Mouse (Mus musculus): Measurements from ENCODE around the gene Aldh2. TPM values are rescaled to one million over a fixed set of nuclear protein-coding genes. Genes with fewer than 3 reads are reported as not detected.
A peak's percentile ranks its signal among the peaks of the same experiment; 100 is the strongest.
"Not testable (repeated sequence)": the region's sequence is repeated elsewhere in the genome, so short reads cannot be mapped to it uniquely, and the experiment has no call there.

The Aldh2 gene
- polyA plus RNA-seq, 1 experiment from 2014 or later = 68.4 TPM

- 85% methylated on average over 2 of the region's 2 CpGs for WGBS
- H3K4me3 ChIP-seq (ENCODE audit: low read depth, low read length) = no peak overlapping the region
- no peak overlapping the region for H3K9ac ChIP-seq (replicated peaks; ENCODE audit: low read depth, low read length)
- no peak overlapping the region for H3K27ac ChIP-seq (ENCODE audit: low read length)
- ATAC-seq (ENCODE audit: insufficient number of reproducible peaks, insufficient read depth, low FRiP score, low read depth) = no peak
- H3K36me3 ChIP-seq (ENCODE audit: control insufficient read depth, insufficient read depth, low read length) = peaks cover 37% of the 10 kb centered on the region
- H3K4me1 ChIP-seq (ENCODE audit: control insufficient read depth, insufficient read depth, low read length) = no peaks in the 10 kb centered on the region
- H3K4me2 ChIP-seq (replicated peaks; ENCODE audit: low read depth, low read length) = no peak overlapping the region
- H3K9me3 ChIP-seq (ENCODE audit: control insufficient read depth, low read depth, low read length) = no peaks in the 10 kb centered on the region
- H3K27me3 ChIP-seq (ENCODE audit: control insufficient read depth, insufficient read depth, low read length) = no peaks in the 10 kb centered on the region
Measured at GRCm38 (mm10) chr5:121537588-121537987, 56.0 kb downstream of the Aldh2 start.

- peaks cover 42% of the 10 kb centered on the region for H3K36me3 ChIP-seq (ENCODE audit: control insufficient read depth, insufficient read depth, low read length)
- no peaks in the 10 kb centered on the region for H3K9me3 ChIP-seq (ENCODE audit: control insufficient read depth, low read depth, low read length)
- no peak overlapping the region for H3K4me2 ChIP-seq (replicated peaks; ENCODE audit: low read depth, low read length)
- no peaks in the 10 kb centered on the region for H3K27me3 ChIP-seq (ENCODE audit: control insufficient read depth, insufficient read depth, low read length)
- no peak overlapping the region for H3K27ac ChIP-seq (ENCODE audit: low read length)
- 73% methylated on average over 7 of the region's 7 CpGs for WGBS
- no peak overlapping the region for H3K4me3 ChIP-seq (ENCODE audit: low read depth, low read length)
- no peak for ATAC-seq (ENCODE audit: insufficient number of reproducible peaks, insufficient read depth, low FRiP score, low read depth)
- no peak overlapping the region for H3K9ac ChIP-seq (replicated peaks; ENCODE audit: low read depth, low read length)
- no peaks in the 10 kb centered on the region for H3K4me1 ChIP-seq (ENCODE audit: control insufficient read depth, insufficient read depth, low read length)
Measured at GRCm38 (mm10) chr5:121536921-121537555, 56.6 kb downstream of the Aldh2 start.

GRCm38 (mm10) chr5:121535116-121535515 lies 58.5 kb downstream of the Aldh2 start:
- 0 out of 2 replicates have a peak, but pooled peaks have one; percentile 18 for ATAC-seq (ENCODE audit: insufficient number of reproducible peaks, insufficient read depth, low FRiP score, low read depth)
- H3K27me3 ChIP-seq (ENCODE audit: control insufficient read depth, insufficient read depth, low read length) = no peaks in the 10 kb centered on the region
- H3K4me1 ChIP-seq (ENCODE audit: control insufficient read depth, insufficient read depth, low read length) = no peaks in the 10 kb centered on the region
- no peak overlapping the region for H3K9ac ChIP-seq (replicated peaks; ENCODE audit: low read depth, low read length)
- no peak overlapping the region for H3K4me2 ChIP-seq (replicated peaks; ENCODE audit: low read depth, low read length)
- no peak overlapping the region for H3K27ac ChIP-seq (ENCODE audit: low read length)
- WGBS = 92% methylated on average over 3 of the region's 3 CpGs
- no peak overlapping the region for H3K4me3 ChIP-seq (ENCODE audit: low read depth, low read length)
- H3K36me3 ChIP-seq (ENCODE audit: control insufficient read depth, insufficient read depth, low read length) = peaks cover 56% of the 10 kb centered on the region
- no peaks in the 10 kb centered on the region for H3K9me3 ChIP-seq (ENCODE audit: control insufficient read depth, low read depth, low read length)

GRCm38 (mm10) chr5:121534521-121534920 lies 59.1 kb downstream of the Aldh2 start:
- Histone ChIP-seq H3K9ac (replicated peaks; ENCODE audit: low read depth, low read length) (no peak overlapping the region), H3K36me3 (ENCODE audit: control insufficient read depth, insufficient read depth, low read length) (peaks cover 59% of the 10 kb centered on the region), H3K27me3 (ENCODE audit: control insufficient read depth, insufficient read depth, low read length) (no peaks in the 10 kb centered on the region), H3K27ac (ENCODE audit: low read length) (no peak overlapping the region), H3K4me1 (ENCODE audit: control insufficient read depth, insufficient read depth, low read length) (no peaks in the 10 kb centered on the region), H3K4me2 (replicated peaks; ENCODE audit: low read depth, low read length) (no peak overlapping the region), H3K9me3 (ENCODE audit: control insufficient read depth, low read depth, low read length) (no peaks in the 10 kb centered on the region), H3K4me3 (ENCODE audit: low read depth, low read length) (no peak overlapping the region)
- no peak for ATAC-seq (ENCODE audit: insufficient number of reproducible peaks, insufficient read depth, low FRiP score, low read depth)
- 92% methylated on average over 5 of the region's 5 CpGs for WGBS

- WGBS = 80% methylated on average over 8 of the region's 8 CpGs
- no peaks in the 10 kb centered on the region for H3K4me1 ChIP-seq (ENCODE audit: control insufficient read depth, insufficient read depth, low read length)
- H3K9ac ChIP-seq (replicated peaks; ENCODE audit: low read depth, low read length) = no peak overlapping the region
- peaks cover 68% of the 10 kb centered on the region for H3K36me3 ChIP-seq (ENCODE audit: control insufficient read depth, insufficient read depth, low read length)
- no peak overlapping the region for H3K27ac ChIP-seq (ENCODE audit: low read length)
- no peak for ATAC-seq (ENCODE audit: insufficient number of reproducible peaks, insufficient read depth, low FRiP score, low read depth)
- no peaks in the 10 kb centered on the region for H3K27me3 ChIP-seq (ENCODE audit: control insufficient read depth, insufficient read depth, low read length)
- H3K4me3 ChIP-seq (ENCODE audit: low read depth, low read length) = no peak overlapping the region
- no peak overlapping the region for H3K4me2 ChIP-seq (replicated peaks; ENCODE audit: low read depth, low read length)
- no peaks in the 10 kb centered on the region for H3K9me3 ChIP-seq (ENCODE audit: control insufficient read depth, low read depth, low read length)
Measured at GRCm38 (mm10) chr5:121526961-121527360, 66.7 kb downstream of the Aldh2 start.

- Histone ChIP-seq H3K9me3 (ENCODE audit: control insufficient read depth, low read depth, low read length) (no peaks in the 10 kb centered on the region), H3K27ac (ENCODE audit: low read length) (no peak overlapping the region), H3K36me3 (ENCODE audit: control insufficient read depth, insufficient read depth, low read length) (peaks cover 63% of the 10 kb centered on the region), H3K4me3 (ENCODE audit: low read depth, low read length) (no peak overlapping the region), H3K9ac (replicated peaks; ENCODE audit: low read depth, low read length) (no peak overlapping the region), H3K4me2 (replicated peaks; ENCODE audit: low read depth, low read length) (no peak overlapping the region), H3K27me3 (ENCODE audit: control insufficient read depth, insufficient read depth, low read length) (no peaks in the 10 kb centered on the region), H3K4me1 (ENCODE audit: control insufficient read depth, insufficient read depth, low read length) (no peaks in the 10 kb centered on the region)
- WGBS = 83% methylated on average over 7 of the region's 7 CpGs
- ATAC-seq (ENCODE audit: insufficient number of reproducible peaks, insufficient read depth, low FRiP score, low read depth) = no peak
Measured at GRCm38 (mm10) chr5:121526526-121526925, 67.1 kb downstream of the Aldh2 start.

GRCm38 (mm10) chr5:121525774-121526450 lies 67.7 kb downstream of the Aldh2 start:
- Histone ChIP-seq H3K36me3 (ENCODE audit: control insufficient read depth, insufficient read depth, low read length) (peaks cover 62% of the 10 kb centered on the region), H3K4me3 (ENCODE audit: low read depth, low read length) (no peak overlapping the region), H3K9ac (replicated peaks; ENCODE audit: low read depth, low read length) (no peak overlapping the region), H3K27me3 (ENCODE audit: control insufficient read depth, insufficient read depth, low read length) (no peaks in the 10 kb centered on the region), H3K4me1 (ENCODE audit: control insufficient read depth, insufficient read depth, low read length) (no peaks in the 10 kb centered on the region), H3K9me3 (ENCODE audit: control insufficient read depth, low read depth, low read length) (no peaks in the 10 kb centered on the region), H3K4me2 (replicated peaks; ENCODE audit: low read depth, low read length) (no peak overlapping the region), H3K27ac (ENCODE audit: low read length) (no peak overlapping the region)
- WGBS = 77% methylated on average over 14 of the region's 14 CpGs
- ATAC-seq (ENCODE audit: insufficient number of reproducible peaks, insufficient read depth, low FRiP score, low read depth) = no peak

GRCm38 (mm10) chr5:121519758-121520157 lies 73.9 kb downstream of the Aldh2 start:
- H3K27ac ChIP-seq (ENCODE audit: low read length); H3K4me1 ChIP-seq (ENCODE audit: control insufficient read depth, insufficient read depth, low read length); H3K4me3 ChIP-seq (ENCODE audit: low read depth, low read length); H3K9me3 ChIP-seq (ENCODE audit: control insufficient read depth, low read depth, low read length); ATAC-seq (ENCODE audit: insufficient number of reproducible peaks, insufficient read depth, low FRiP score, low read depth); H3K9ac ChIP-seq (replicated peaks; ENCODE audit: low read depth, low read length); H3K4me2 ChIP-seq (replicated peaks; ENCODE audit: low read depth, low read length); H3K27me3 ChIP-seq (ENCODE audit: control insufficient read depth, insufficient read depth, low read length): not testable (repeated sequence)
- 90% methylated on average over 10 of the region's 17 CpGs for WGBS
- H3K36me3 ChIP-seq (ENCODE audit: control insufficient read depth, insufficient read depth, low read length) = peaks cover 24% of the 10 kb centered on the region
